Mouse (Mus musculus): Measurements from ENCODE around the gene Wbp1.

Wbp1 gene

DNA sequence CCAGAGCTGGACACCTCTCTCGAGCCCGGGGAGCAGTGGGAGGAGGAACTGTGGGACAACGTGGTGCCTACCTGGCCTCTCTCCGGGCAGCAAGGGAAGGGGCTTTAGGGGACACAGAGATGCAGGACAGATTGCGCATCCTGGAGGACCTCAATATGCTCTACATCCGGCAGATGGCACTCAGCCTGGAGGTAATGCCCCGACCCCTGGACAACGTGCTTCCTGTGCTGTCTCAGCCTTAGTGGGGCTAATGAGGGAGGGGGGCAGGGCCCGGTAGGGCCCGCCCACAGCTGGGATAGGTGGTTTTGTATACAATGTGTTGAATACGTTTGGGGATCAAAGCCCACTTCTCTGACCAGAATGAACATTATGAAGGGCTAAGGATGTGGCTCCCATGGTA, 16.7 kb upstream of the Wbp1 start:
- DNase-seq, result peak; percentile 62

DNA sequence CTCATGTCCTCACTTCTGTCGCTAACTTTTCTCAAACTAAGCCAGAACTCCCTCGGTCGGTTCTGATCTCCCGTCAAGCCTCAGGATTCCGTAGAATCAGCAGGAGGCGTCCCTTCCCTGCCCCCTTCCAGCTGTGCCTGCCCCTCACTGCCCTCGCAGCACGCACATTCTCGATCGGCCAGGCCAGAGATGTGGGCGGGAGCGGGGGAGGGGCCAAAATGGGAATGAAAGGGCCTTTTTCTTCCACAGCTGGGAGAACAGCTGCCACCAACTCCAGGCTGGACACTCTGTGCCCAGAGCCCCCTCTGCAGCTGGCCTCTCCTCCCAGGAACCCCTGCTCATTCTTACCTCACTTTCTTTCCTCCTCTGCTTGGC, 16.2 kb upstream of the Wbp1 start:
- peak; percentile 97 for DNase-seq

DNA sequence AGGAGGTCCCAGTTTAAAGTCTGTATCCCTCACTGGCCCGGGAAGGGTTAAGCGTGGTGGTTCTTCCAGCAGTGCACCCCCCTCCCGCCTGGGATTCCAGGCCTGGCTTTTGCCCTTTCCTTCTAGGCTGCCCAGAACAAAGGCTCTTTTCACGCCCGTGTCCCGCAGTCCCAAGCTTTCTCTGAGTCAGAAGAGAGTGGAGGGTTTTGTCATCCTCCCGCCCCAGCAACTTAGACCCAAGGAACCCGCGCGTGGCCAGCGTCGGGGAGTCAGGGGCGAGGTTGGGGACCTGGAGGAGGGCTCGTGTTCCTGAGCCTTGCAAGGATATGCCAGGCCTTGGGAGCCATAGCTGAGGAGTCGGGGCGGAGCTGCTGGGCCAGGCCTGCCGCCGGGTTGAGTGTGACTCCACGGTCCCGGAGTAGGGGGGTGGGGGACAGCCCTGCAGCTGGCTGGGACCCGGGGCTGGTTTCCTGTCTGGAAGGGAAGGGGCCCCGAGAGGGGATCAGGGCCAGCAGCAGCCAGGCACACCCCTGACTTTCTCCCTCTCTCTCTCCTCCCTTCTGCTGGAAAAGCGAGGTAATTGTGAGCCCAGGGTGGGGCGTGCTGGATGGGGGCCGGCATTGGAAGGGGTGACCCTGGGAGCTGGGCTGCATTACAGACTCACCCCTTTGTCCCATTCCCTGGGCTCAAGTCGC, 15.7 kb upstream of the Wbp1 start:
- peak; percentile 87 for DNase-seq

DNA sequence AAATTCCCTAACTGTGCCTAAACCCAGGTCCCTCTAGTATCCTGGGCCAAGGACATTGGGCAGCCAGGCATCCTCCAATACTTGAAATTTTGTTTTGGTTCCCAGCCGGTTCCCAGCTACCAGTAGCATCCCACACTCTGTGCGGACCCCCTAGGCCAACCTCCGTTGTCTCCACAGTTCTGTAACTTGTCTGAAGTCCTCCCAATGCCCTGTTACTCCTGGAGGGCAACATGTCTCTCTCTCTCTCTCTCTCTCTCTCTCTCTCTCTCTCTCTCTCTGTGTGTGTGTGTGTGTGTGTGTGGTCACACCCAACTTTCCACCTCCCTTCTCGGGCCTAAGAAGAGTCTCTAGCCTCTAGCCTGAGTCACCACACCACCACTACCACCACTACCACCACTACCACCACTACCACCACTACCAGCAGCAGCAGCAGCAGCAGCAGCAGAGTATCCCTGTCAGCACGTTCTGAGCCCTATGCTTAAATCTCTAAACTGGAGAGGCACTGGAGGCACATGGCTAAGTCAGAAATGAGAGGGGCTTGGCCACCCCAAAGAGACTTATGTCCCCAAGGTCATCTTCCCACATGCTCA, 15.0 kb upstream of the Wbp1 start:
- DNase-seq, result no peak

DNA sequence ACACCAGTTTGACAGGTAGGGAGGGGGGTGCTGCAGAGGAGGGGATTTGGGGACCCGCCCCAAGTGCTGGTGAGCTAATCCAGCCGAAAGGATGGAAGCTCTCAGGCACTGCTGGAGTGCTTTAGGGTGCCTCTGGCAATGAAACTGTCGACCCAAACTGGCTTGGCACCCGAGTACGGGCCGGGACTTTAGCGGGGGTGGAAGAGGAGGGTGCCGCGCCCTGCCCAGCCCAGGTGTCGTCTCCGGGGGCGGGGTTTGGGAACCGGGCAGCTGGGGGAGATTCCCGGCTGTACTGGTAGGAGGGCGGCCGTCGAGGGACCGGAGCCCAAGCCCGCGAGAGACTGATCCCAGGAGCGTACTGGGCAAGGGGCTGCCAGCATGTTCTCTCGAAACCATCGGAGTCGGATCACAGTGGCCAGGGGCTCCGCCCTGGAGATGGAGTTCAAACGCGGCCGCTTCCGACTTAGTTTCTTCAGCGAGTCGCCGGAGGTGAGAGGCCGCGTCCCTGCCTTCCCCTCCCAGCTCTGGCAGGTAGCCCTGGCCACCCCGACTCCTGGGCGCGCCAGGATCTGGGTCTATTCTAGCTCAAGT, 14.3 kb upstream of the Wbp1 start:
- peak; percentile 74 for DNase-seq

DNA sequence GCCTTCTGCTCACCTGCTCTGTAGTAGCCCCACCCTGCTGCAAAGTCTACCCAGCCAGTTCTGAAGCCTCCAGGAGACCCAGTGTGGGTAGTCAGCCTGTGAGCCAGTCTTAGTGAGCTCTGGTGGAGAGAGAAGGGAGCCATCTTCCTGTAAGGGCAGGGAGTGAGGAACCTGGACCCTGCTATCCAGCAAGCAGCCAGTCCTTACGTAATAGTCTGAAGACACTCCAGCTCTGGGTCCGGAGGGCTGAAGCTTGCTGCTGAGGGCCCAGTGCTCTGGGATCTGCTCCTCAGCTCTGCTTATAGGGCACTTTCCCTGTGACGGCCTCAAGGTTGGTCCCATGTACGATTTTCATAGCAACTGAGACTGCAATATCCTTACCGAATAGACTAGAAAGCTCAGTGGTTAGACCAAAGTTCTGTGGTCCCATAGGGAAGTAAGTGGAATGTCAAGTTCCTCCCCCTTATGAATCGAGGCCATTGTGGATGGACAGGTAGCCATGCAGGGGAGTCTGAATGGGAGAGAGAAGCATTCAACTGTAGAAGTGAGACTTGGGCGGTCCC, 13.7 kb upstream of the Wbp1 start, which contains the start of gene Rtkn:
TSS of gene Rtkn (plus strand) at position 513 of the 563 bp plus-strand sequence.
- no peak for DNase-seq

DNA sequence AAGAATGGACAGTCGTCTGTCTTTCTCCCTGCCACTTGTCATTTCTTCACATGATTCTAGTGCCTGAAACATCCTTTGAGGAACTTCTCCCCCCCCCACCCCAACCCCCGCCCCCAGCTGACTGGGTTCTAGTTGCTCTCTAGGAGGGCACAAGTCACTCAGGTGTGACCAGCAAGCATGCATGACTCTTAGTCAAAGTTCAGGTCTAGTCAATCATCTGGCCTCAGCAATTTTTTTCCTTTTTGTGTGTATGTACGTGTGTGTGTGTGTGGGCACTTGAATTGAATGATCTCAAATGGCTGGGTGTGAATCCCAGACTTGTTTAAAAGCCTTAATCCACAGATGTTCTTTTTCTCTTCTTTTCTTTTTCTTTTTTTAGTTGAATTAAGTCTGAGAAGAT, 12.9 kb upstream of the Wbp1 start:
- no peak for DNase-seq

DNA sequence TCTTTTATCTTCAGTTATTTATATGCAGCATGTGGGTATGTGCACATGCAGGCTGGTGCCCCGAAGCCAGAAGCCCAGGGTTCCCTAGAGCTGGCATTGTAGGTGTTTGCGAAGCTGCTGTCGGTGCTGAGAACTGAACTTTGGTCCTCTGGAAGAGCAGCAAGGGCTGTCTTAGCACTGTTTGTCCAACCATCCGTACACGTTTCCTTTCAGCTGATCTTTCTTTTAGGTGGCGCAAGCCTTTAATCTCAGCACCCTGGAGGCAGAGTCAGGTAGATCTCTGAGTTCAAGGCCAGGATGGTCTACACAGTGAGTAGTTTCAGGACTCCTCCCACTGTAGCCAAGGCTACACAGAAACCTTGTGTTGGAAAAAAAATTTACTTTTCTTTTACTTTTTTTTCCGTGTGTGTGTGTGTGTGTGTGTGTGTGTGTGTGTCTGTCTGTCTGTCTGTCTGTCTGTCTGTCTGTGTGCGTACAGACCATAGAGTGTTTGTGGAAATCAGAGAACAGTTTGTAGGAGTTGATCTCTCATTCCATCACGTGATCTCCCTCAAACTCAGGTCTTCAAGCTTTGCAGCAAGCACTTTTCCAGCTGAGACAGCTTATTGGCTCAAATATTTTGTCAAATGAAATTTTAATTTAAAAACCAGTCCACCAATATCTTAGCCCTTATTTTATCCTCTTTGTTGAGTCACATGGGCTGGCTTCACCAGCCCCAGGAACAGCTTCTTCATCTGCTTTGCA, 11.0 kb upstream of the Wbp1 start:
- no peak for DNase-seq

DNA sequence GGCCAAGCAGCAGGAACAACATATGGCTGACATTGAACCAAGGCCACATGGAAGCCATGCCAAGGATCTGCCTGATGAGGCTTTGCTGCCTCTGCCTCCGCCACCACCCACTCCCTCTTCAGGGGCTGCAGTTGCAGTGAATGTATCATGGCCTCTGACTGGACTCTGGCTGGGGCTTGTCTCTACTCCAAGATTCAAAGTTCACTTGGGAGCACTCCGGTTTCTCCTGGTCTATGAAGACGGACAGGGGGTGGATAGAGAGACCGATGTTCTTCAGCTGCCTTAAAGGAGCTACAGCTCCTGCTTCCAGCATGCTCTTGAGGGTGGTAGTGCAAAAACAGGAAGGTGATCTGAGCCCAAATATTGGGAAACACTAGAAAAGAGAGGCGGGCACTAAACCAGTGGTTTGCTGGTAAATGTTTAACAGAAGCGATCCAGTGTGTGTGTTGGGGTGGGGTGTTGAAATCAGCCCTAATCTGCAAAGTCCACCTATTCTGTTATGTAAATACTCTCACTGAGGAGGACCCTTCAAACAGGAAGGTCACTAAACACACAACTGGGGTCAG, 10.2 kb upstream of the Wbp1 start:
- peak; percentile 46 for DNase-seq

DNA sequence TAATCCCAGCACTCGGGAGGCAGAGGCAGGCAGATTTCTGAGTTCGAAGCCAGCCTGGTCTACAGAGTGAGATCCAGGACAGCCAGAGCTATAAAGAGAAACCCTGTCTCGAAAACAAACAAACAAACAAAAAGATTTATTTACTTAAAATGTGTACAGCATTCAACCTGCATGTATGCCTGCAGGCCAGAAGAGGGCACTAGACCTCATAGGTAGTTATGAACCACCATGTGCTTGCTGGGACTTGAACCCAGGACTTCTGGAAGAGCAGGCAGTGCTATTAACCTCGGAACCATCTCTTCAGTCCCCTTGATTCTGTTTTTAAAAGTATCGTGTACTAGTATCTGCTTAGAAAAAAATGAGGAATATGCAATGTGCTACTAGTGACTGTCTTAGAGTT, 6.1 kb upstream of the Wbp1 start:
- DNase-seq, result no peak

DNA sequence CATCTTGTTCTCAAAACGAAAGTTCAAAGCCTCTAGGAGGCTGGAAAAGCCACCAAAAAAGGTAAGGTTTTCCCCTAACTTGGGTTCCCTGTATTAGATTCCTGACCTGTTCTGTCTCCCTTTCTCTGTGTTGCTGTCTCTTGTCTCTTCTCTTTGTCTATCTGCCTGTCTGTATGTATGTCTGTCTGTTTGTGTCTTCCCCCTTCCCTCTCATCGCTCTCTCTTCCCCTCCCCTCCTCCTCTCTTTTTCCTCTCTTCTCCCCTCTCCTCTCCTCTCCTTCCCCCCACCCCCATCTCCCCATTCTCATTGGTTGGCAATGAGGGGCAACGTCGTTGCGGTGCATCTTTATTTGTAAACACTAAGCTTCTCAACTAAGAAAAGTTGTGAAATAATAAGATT, 4.0 kb upstream of the Wbp1 start, which contains the start of gene Ino80b:
TSS of gene Ino80b (minus strand) at position 101 of the 400 bp plus-strand sequence.
- DNase-seq, result no peak

DNA sequence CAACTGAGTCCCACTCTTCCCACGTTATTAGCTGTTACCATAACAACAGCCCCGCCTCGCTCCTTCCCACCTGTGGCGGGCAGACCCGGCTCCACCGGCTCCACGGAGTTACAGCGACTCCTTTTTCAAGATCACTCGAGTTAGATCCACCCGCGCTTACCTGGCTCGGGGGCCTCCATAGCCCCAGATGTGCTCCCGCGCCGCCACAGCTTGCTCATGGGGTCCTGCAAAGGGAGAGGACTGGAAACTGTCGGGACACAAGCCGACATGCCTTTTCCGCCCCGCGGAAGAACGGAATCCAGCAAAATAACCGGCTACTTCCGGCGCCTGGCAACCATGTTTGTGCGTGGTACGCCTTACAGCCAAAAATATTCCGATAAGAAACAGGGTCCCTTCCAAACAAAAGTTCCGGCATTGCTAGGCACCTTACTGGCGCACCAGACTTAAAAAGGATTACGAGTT, 3.5 kb upstream of the Wbp1 start:
- peak; percentile 96 for DNase-seq

DNA sequence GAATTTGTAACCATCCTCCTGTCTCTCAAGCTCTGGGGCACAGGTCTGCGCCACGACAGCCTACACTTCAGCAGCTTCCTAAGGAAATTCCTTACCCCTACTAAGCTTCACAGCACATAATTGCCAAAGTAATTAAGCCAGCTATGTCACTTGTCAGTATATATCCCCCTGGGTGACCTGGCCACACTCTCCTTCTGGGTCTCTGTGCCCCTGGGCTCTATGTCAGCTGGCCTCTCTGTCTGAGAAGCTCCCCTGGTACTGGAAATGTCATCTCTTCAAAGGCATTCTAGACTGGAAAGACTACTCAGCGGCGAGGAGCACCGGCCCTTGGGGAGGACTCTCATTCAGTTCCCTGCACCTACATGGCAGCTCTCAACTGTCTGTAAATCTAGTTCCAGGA, 1.6 kb upstream of the Wbp1 start:
- DNase-seq, result no peak

DNA sequence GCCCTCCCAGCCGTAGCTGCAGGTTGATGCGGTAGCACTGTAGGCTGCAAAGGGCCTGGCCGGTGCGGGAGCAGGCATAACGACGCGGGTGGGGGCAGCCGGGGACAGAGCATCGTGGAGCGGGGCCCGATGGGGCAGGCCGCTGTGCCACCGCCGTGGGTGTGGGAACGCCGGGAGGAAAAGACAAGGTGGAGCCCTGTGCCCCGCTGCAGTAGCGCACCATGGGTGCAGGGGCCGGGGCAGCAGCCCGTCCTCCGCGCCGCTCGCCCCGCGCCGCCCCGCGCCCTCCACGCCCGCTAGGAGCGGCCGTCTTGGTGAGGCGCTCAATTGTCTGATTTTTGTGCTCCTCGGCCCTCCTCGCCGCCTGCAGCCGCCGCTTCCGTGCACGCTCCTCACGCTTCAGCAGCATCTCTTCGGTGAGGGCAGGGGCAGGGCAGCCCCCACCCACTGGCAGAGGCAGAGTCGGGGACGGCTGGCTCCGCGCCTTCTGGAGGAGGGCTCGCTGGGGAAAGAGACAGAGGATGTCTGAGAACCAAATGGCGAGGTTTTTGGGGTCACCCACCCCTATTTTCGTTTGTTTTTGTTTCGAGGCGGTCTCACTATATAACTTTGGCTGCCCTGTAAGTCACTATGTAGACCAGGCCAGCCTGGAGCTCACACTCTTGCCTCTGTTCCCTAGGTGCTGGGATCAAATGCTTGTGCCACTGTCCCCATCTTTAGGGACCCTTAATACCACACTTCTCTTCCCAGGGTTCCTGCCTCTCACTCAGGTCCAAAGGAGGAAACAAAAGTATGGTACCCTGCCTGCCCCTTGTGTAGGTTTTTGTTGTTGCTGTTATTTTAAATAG, 728 bp upstream of the Wbp1 start:
- DNase-seq, result peak; percentile 40

DNA sequence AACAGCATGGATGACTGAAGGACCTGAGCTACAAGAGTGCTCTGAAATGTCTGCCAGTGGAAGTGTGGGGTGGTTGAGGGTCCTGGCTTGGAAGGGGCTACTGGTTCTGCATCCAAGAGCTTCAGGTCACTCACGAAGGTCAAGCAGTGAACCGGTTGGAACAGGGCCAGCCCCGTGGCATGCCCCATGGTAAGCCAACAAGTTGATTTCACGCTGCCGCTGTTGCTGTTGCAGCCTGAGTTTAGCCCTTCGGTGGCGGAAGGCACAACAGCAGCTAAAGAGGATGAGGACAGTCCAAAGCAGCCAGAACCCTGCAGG, 1.7 kb downstream of the Wbp1 start:
- DNase-seq, result no peak

DNA sequence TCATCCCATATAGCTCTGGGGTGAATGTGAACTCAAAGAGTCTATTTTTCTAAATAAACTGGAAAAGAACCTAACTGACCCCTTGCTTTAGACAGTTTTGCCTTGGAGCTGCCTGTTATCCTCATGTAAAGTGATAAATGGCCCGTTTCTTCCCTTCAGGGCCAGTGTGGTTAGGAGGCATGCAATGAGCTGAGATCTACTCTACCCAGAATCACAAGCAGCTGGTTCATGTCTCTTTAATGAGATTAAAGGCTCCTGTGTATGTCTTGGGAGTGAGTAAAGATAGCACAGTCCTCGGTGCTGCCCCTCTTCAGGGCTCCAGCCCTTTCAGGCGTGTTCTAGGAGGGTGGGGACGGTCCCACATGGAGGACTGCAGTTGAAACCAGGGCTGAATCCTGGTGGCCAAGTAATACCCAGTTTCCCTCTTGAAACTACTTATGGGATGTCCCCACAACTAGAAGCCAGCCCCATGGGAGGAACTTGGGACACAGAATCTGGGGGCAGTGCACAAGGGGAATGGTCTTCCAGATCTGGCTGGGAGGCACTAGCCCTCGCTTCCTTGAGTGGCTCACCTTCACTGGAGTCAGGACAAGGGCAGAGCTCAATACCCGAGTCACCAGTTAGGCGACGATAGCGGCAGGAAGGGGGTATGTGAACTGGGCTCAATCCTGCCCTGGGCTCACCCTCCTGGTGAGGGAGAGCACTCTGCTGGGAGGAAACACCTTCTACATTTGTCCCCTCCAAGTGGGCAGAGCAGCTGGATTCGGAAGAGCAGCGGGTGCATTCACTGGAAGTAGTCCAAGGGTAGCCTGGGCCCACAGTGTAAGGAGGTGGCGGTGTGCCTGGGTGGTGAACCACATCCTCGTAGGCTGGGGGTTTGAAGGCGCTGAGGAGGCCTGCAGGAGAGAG, 2.3 kb downstream of the Wbp1 start:
- DNase-seq, result no peak

DNA sequence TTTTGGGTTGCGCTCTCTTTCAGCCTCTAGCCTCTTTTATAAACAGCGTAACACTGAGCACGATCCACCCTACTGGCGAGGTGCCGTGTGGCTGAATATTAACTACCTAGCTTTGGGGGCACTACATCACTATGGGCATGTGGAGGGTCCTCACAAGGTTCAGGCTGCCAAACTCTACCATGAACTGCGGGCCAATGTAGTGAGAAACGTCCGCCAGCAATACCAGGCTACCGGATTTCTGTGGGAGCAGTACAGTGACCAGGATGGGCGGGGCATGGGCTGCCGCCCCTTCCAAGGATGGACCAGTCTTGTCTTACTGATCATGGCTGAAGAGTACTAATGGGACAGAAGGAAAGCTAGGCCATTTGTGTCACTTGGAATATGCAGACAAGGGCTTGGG, 3.0 kb downstream of the Wbp1 start:
- DNase-seq, result no peak

DNA sequence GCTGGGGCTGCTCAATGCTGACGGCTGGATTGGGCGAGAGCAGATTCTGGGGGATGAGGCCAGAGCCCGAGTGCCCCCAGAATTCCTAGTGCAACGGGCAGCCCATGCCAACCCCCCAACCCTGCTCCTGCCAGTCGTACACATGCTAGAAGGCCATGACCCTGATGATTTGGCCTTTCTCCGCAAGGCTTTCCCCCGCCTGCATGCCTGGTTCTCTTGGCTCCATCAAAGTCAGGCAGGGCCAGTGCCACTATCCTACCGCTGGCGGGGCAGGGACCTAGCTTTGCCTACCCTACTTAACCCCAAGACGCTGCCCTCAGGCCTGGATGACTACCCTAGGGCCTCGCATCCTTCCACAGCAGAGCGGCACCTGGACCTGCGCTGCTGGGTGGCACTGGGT, 3.7 kb downstream of the Wbp1 start:
- DNase-seq, result no peak

DNA sequence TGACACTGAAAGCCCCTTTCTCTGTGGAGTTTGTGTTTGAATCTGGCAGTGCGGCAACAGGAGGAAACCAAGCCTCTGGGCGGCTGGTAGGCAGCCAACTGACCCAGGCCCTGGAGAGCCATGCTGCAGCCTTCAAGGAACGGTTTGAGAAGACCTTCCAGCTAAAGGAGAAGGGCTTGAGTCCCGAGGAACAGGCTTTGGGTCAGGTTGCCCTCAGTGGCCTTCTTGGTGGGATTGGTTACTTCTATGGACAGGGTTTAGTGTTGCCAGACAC, 4.3 kb downstream of the Wbp1 start:
- DNase-seq, result no peak

DNA sequence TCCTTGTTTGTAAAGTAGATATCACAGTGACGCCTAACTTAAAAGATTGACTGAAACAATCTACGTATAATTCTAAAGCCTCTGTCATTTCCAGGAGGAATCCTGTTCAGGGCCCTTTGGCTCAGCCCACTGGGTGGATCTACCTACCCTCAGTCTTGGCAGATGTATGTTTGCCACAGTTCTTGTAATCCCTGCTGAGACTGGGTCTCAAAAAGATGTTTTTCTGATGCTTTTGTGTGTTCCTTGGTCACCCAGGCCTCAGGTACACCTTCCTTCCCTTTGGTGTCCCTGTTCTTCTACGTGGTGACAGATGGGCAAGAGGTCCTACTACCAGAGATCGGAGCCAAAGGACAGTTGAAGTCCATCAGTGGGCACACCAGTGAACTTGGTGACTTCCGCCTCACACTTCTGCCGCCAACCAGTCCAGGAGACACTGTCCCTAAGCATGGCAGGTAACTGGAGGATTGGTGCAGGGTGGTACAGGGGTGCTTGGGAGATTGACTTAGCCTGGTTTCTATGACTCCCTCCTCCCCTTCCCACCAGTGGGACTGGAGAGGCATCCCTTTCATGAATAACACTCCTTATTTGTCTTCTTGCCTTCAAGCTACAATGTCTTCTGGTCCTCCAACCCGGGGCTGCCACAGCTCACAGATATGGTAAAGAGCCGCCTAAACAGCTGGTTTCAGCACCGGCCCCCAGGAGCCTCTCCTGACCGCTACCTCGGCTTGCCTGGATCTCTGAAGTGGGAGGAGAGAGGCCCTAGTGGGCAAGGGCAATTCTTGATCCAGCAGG, 4.8 kb downstream of the Wbp1 start:
- DNase-seq, result no peak
